Mouse (Mus musculus): ENCODE results near the gene Scfd2.

Scfd2 gene

GRCm38 (mm10) chr5:74307242-74307641 lies 224.3 kb downstream of the Scfd2 start:
- DNase-seq = no peak

- no peak for DNase-seq
These were observed 225.9 kb downstream of the Scfd2 start for GRCm38 (mm10) chr5:74305533-74306189.

GRCm38 (mm10) chr5:74304767-74305166 lies 226.8 kb downstream of the Scfd2 start:
- no peak for DNase-seq

GRCm38 (mm10) chr5:74302331-74302730 lies 229.2 kb downstream of the Scfd2 start:
- DNase-seq = no peak

- DNase-seq = no peak
These were observed 230.1 kb downstream of the Scfd2 start for GRCm38 (mm10) chr5:74301443-74301842.

DNA sequence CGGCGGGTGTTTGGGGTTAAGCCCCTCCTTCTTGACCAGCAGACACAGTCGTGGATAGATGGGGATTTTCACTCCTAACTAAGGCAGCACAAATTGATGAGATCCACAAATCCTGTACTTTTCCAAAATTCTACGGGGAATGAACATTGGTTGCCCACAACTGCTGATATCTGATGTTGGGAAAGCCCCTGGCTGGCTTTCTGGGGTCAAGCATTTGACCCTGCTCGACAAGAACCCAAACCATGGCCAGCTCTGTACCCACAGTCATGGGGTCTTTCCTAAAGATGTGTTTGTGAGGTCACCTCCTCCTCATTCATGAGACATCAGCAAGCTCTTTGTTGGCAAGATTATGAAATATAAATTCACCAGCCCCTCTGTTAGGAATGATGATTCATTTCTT lies 230.6 kb downstream of the Scfd2 start:
- DNase-seq = no peak

- DNase-seq = no peak
These were observed 231.4 kb downstream of the Scfd2 start for GRCm38 (mm10) chr5:74300140-74300539.

DNA sequence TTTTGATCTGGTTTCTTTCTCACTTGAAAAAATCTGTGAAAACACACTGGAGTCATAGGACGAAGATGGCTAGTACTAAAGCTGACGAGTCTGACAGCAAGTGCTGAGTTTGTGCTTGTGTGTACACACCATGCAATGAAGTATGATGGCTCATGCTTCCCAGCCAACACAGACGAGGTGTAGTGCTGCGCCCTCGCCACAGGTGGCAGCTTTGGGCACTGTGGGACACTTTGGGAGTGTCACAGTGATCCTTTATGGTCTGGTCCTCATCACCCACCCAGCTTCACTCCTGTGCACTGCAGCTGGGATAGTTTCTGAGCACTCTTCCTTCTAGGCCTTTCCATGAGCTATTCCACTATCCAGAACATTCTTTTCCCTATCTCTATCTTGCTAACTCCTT lies 234.4 kb downstream of the Scfd2 start:
- no peak for DNase-seq

GRCm38 (mm10) chr5:74296096-74296495 lies 235.5 kb downstream of the Scfd2 start:
- DNase-seq = no peak

- DNase-seq = no peak
These were observed 238.0 kb downstream of the Scfd2 start for GRCm38 (mm10) chr5:74293513-74293912.

- DNase-seq = no peak
These were observed 239.5 kb downstream of the Scfd2 start for GRCm38 (mm10) chr5:74292050-74292449.

DNA sequence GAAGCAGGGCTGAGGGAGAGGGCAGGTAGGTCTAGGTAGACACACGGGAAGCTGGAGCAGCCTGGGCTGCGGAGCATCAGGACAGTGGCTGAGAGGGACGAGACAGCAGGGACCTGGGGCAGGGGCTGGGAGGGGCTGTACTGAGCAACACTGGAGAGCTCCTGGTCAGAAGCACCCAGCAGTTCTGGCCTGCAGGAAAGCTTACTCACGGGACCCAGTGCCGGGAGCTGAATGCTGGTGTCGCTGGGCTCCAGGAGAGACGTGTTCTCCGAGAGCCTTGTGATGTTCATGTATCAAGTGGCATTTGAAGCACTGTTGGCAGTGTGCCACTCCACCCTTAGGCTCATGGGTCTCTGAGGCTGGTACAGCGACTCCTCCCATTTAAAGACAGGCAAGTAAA lies 240.0 kb downstream of the Scfd2 start:
- DNase-seq = no peak

- DNase-seq = no peak
These were observed 241.6 kb downstream of the Scfd2 start for GRCm38 (mm10) chr5:74289957-74290356.

DNA sequence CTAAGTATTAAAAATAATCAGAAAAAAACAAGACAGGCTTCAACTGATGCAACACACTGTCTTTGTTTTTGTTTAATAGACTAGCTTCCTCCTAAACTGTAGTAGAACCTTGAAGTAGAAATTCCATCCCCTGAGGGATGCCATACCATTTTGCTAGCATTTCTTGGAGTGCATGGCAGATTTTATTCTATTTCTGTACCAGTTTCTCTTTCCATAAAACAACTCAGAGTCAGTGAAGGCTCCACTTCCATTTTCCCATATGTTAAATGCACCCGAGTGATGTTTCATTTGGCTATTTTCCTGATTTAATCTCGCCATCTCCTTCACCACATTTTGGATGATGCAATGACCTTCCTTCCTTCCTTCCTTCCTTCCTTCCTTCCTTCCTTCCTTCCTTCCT lies 243.4 kb downstream of the Scfd2 start:
- no peak for DNase-seq

DNA sequence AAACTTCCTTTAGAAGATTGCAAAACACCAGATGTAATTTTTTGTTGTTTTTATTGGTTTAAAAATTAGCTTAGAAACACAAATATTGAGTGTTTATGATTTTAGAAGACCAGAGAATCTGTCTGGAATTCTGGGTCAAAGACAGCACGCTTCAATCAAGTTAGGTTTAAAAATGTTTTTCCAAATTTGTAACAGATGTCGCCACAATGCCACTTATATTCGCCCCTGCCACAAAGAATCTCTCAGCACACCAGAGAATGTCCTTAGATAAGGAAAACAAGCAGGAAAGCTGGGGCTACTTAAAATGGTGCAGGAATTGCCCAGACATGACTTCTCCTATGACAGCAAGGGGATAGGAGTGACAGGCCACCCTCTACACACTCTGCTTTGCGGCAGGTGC lies 245.3 kb downstream of the Scfd2 start:
- DNase-seq = no peak

DNA sequence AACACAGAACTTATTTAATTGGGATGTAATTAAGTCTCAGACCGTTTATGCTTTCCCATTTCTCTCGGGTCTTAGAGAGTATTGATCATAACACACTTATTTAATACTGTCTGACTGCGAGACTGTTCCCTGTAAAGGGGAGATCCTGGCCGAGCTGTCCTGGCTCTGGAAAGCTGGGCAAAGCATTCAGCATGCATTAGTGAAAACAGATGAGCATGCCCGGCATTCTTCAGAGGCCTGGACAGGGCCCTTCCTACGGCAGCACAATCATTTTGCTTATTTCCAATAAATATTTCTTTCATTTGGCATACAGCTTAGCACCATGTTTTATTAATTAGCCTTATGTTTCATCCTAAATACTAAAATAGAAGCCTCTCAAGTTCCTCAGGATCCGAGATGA lies 245.8 kb downstream of the Scfd2 start:
- no peak for DNase-seq

GRCm38 (mm10) chr5:74285289-74285688 lies 246.3 kb downstream of the Scfd2 start:
- DNase-seq = no peak

DNA sequence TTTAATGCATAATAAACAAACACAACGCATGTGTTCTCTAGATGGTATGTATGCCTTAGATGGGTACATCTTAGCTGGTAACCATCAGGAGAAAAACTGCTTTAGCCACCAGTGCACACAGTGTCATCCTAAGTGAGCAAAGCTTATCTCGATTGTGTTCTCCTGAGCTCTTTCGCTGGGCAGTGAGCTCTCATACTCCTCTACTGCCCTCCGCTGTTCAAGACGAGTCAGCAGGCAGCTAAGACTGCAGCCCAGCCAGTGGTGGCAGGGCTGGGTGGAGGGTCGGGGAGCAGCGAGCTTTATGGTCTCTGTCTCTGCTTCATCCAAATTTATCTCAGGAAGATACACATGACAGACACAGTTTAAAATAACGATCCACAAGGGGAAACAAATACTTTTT lies 248.0 kb downstream of the Scfd2 start:
- peak; percentile 32 for DNase-seq

DNA sequence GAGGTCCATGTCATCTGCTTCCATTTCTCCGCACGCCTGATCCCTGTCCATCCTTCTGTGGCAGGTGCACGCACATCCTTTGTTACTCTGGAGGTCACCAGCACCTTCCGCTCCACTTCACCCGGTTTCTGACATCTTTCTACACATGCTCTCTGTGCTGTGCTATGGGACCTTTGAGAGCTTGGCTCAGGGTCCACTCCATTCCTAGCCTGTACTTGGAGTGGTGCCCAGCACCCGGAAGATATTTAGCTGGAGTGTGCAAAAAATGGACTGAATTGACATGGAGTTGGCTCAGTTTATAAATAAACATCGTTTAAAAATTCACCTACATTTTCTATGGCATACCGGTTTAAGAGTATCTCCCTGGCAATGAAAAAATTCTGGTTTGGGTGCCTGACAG lies 250.1 kb downstream of the Scfd2 start:
- no peak for DNase-seq

DNA sequence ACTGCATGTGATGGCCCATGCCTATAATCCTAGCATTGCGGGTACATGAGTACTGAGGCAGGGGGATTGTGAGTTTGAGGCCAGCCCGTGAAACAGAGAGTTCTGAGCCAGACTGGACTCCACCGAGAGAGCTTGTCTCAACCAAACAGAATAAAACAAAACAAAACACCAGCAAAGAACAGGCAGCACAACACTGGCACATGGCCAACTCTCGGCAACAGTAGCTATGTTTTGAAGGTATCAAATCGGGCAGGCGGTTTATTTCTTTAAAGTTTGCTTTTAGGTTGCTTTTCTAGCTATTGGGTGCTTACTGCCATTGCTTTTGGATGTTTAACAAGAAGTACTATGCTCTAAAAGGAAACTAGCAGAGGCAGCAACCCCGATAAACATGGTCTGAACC lies 251.9 kb downstream of the Scfd2 start:
- DNase-seq = no peak

- DNase-seq = no peak
These were observed 253.1 kb downstream of the Scfd2 start for GRCm38 (mm10) chr5:74278428-74278827.

- peak; percentile 95 for DNase-seq
These were observed 253.8 kb downstream of the Scfd2 start for GRCm38 (mm10) chr5:74277712-74278111.

GRCm38 (mm10) chr5:74277216-74277615 lies 254.3 kb downstream of the Scfd2 start:
- DNase-seq = no peak

DNA sequence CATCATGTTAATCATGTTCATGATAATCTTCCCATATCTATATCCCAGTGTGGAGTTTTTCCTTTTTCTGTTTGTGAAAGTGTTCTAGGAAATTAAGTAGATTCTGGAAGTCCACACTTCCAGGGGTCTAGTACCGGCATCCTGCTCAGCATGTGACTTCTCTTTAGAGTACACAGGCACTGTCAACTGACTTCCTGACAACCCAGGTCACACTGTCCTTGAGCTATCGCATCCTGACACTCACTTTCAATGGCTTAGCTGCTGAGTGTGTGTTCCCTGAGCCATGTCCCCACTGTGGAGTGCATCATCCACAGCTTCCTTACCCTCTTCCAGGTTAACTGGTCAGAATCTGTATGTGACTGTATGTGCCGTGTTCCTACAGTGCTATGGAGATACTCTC lies 258.2 kb downstream of the Scfd2 start:
- no peak for DNase-seq

GRCm38 (mm10) chr5:74267736-74268369 lies 263.7 kb downstream of the Scfd2 start:
- DNase-seq = peak; percentile 15
